Mouse (Mus musculus) regulatory T cell (primary cell): ENCODE data around the gene Srbd1.

Experiments
- in situ Hi-C: fragments of 300-600 bp; cut with MboI, MseI; formaldehyde crosslinking; loops from one replicate; pipeline ENCODE4 v1.15.1; 2025; ENCODE audit warnings: high pct_unique_total_duplicates

Gene Srbd1

GRCm38 (mm10) chr17:86035576-86035975 is 109.4 kb downstream of the Srbd1 start:
- in situ Hi-C loops = no loop called here

- in situ Hi-C loops = no loop called here
Measured at GRCm38 (mm10) chr17:86035146-86035545, 109.8 kb downstream of the Srbd1 start.

- in situ Hi-C loops = no loop called here
Measured at GRCm38 (mm10) chr17:86034641-86035040, 110.3 kb downstream of the Srbd1 start.

GRCm38 (mm10) chr17:86032113-86032714 is 112.8 kb downstream of the Srbd1 start:
- in situ Hi-C loops = no loop called here

- in situ Hi-C loops = no loop called here
Measured at GRCm38 (mm10) chr17:86030016-86030415, 115.0 kb downstream of the Srbd1 start.

GRCm38 (mm10) chr17:86029175-86029574 is 115.8 kb downstream of the Srbd1 start:
- in situ Hi-C loops = no loop called here

- in situ Hi-C loops = no loop called here
Measured at GRCm38 (mm10) chr17:86027577-86028199, 117.3 kb downstream of the Srbd1 start.

GRCm38 (mm10) chr17:86024589-86024988 is 120.4 kb downstream of the Srbd1 start:
- in situ Hi-C loops = loop anchor here (5.0 kb wide), 1 partner anchor 67 kb away; no protein-coding TSS in a partner anchor

GRCm38 (mm10) chr17:86022366-86022765 is 122.6 kb downstream of the Srbd1 start:
- in situ Hi-C loops = loop anchor here (5.0 kb wide), 1 partner anchor 65 kb away; no protein-coding TSS in a partner anchor

GRCm38 (mm10) chr17:86021815-86022214 is 123.2 kb downstream of the Srbd1 start:
- in situ Hi-C loops = loop anchor here (5.0 kb wide), 1 partner anchor 65 kb away; no protein-coding TSS in a partner anchor

- in situ Hi-C loops = loop anchor here (5.0 kb wide), 1 partner anchor 64 kb away; no protein-coding TSS in a partner anchor
Measured at GRCm38 (mm10) chr17:86021231-86021630, 123.7 kb downstream of the Srbd1 start.

- in situ Hi-C loops = loop anchor here (5.0 kb wide), 1 partner anchor 62 kb away; no protein-coding TSS in a partner anchor
Measured at GRCm38 (mm10) chr17:86019793-86020192, 125.2 kb downstream of the Srbd1 start.

- in situ Hi-C loops = no loop called here
Measured at GRCm38 (mm10) chr17:86014246-86014645, 130.7 kb downstream of the Srbd1 start.

GRCm38 (mm10) chr17:86012576-86012975 is 132.4 kb downstream of the Srbd1 start:
- in situ Hi-C loops = no loop called here

GRCm38 (mm10) chr17:86011849-86012248 is 133.1 kb downstream of the Srbd1 start:
- in situ Hi-C loops = no loop called here

GRCm38 (mm10) chr17:86008401-86008800 is 136.6 kb downstream of the Srbd1 start:
- in situ Hi-C loops = no loop called here

GRCm38 (mm10) chr17:86002113-86002512 is 142.9 kb downstream of the Srbd1 start:
- in situ Hi-C loops = no loop called here

GRCm38 (mm10) chr17:86001667-86002066 is 143.3 kb downstream of the Srbd1 start:
- in situ Hi-C loops = no loop called here

- in situ Hi-C loops = no loop called here
Measured at GRCm38 (mm10) chr17:85995727-85996126, 149.2 kb downstream of the Srbd1 start.

- in situ Hi-C loops = no loop called here
Measured at GRCm38 (mm10) chr17:85995086-85995485, 149.9 kb downstream of the Srbd1 start.

- in situ Hi-C loops = no loop called here
Measured at GRCm38 (mm10) chr17:85989058-85989769, 155.8 kb downstream of the Srbd1 start.

- in situ Hi-C loops = no loop called here
Measured at GRCm38 (mm10) chr17:85987531-85987930, 157.4 kb downstream of the Srbd1 start.
